Comparison of ENCODE assay signal across 8 mouse cellular contexts in genomic region chr2:34801516-34802482, GRCm38 (mm10). TPM values are rescaled to one million over a fixed set of nuclear protein-coding genes. Genes with fewer than 3 reads are reported as not detected.
DNase-seq lines count a peak whose midpoint lies in the region; ATAC-seq lines count a peak whose summit lies in the region.

No protein-coding gene starts in this region.

- peak; percentile 85 to 90 for ATAC-seq in hematopoietic stem cell, adult 5-6 weeks (replicated peaks in 1 of 2; ENCODE audit: insufficient read depth in 1 of 2, low FRiP score in 2 of 2, low TSS enrichment in 1 of 2, low read depth in 1 of 2, poor library complexity in 2 of 2, severe bottlenecking in 2 of 2)
- peak; percentile 97 for ATAC-seq in lung, embryonic 16.5 days (ENCODE audit: low read depth)

- peak overlapping the region; percentile 86 for H3K27ac ChIP-seq in lung, embryonic 16.5 days (ENCODE audit: low read length)

- peak overlapping the region; percentile 48 for H3K4me2 ChIP-seq in lung, embryonic 16.5 days (ENCODE audit: low read depth, low read length)

- H3K4me1 ChIP-seq in lung, embryonic 16.5 days (replicated peaks; ENCODE audit: control insufficient read depth, insufficient read depth, low read length), result peaks cover 20% of the 10 kb centered on the region

- 4% methylated on average over 39 of the region's 39 CpGs for WGBS in lung, embryonic 16.5 days

- H3K9ac ChIP-seq in lung, embryonic 16.5 days (ENCODE audit: low read length), result peak overlapping the region; percentile 87

- no peaks in the 10 kb centered on the region for H3K27me3 ChIP-seq in lung, embryonic 16.5 days (ENCODE audit: control insufficient read depth, insufficient read depth, low read depth, low read length)

- DNase-seq in MEL-GATA-1-ER (ENCODE audit: extremely low read depth, low read depth), result peak; percentile 99
- peak; percentile 94 for DNase-seq in cerebellum, adult 8-10 months
- DNase-seq in forelimb bud, embryonic 11.5 days (ENCODE audit: low read depth, low spot score), result peak; percentile 99
- peak; percentile 97 for DNase-seq in layer of hippocampus, adult 9-10 months (ENCODE audit: low spot score)
- peak; percentile 86 for DNase-seq in ovary, postnatal 10 days (ENCODE audit: low spot score)
- peak; percentile 94 to 97 for DNase-seq in thymus, postnatal 10 days (ENCODE audit: low spot score in 2 of 2)

- H3K36me3 ChIP-seq in lung, embryonic 16.5 days (ENCODE audit: control insufficient read depth, insufficient read depth, low read length), result peaks cover 5% of the 10 kb centered on the region; the same call in 1 of the 2 replicates

- H3K4me3 ChIP-seq in lung, embryonic 16.5 days (ENCODE audit: low read length), result peak overlapping the region; percentile 71

- no peaks in the 10 kb centered on the region for H3K9me3 ChIP-seq in lung, embryonic 16.5 days (ENCODE audit: control insufficient read depth, low read length)

RNA-seq across cellular contexts. Expression of gene Rabepk, which starts 2.1 kb away (rescaled TPM):
- total RNA-seq in hematopoietic stem cell, adult 5-6 weeks (2017), result 34.9 and 66.2 TPM in 2 replicates
- polyA plus RNA-seq in lung, embryonic 16.5 days (2015; fragmentation: Nextera tagmentation; extraction: Ambion mirVana), result 35.4 and 36.3 TPM in 2 replicates

RNA-seq across cellular contexts. Expression of gene Fbxw2, which starts 24.3 kb away (rescaled TPM):
- 76.7 and 81.1 TPM in 2 replicates for total RNA-seq in hematopoietic stem cell, adult 5-6 weeks (2017)
- 81.8 and 89.5 TPM in 2 replicates for polyA plus RNA-seq in lung, embryonic 16.5 days (2015; fragmentation: Nextera tagmentation; extraction: Ambion mirVana)

RNA-seq across cellular contexts. Expression of gene Hspa5, which starts 30.0 kb away (rescaled TPM):
- total RNA-seq in hematopoietic stem cell, adult 5-6 weeks (2017), result 812 and 949 TPM in 2 replicates
- 940 and 945 TPM in 2 replicates for polyA plus RNA-seq in lung, embryonic 16.5 days (2015; fragmentation: Nextera tagmentation; extraction: Ambion mirVana)

RNA-seq across cellular contexts. Expression of gene Gm34653, which starts 31.0 kb away (rescaled TPM):
- not detected in 2 replicates for total RNA-seq in hematopoietic stem cell, adult 5-6 weeks (2017)
- polyA plus RNA-seq in lung, embryonic 16.5 days (2015; fragmentation: Nextera tagmentation; extraction: Ambion mirVana), result not detected in 2 replicates

RNA-seq across cellular contexts. Expression of gene Gapvd1, which starts 46.8 kb away (rescaled TPM):
- total RNA-seq in hematopoietic stem cell, adult 5-6 weeks (2017), result 101 and 110 TPM in 2 replicates
- polyA plus RNA-seq in lung, embryonic 16.5 days (2015; fragmentation: Nextera tagmentation; extraction: Ambion mirVana), result 78.3 and 86.3 TPM in 2 replicates

Comparison
In these comparisons a context has a peak if more than half of its experiments do, and no peak if none do; other contexts are left out.
1. Peak in every context shown above with its lines: DNase-seq, ATAC-seq, H3K4me3 ChIP-seq and H3K27ac ChIP-seq.